Mouse (Mus musculus) right cerebral cortex, postnatal 14 days (tissue): ENCODE data around the gene Wfdc12.
A peak's percentile ranks its signal among the peaks of the same experiment; 100 is the strongest.

ENCODE experiments used
- DNase-seq: peaks from one replicate; pipeline ENCODE4 v3.0.0; 2022

Wfdc12 gene

DNA sequence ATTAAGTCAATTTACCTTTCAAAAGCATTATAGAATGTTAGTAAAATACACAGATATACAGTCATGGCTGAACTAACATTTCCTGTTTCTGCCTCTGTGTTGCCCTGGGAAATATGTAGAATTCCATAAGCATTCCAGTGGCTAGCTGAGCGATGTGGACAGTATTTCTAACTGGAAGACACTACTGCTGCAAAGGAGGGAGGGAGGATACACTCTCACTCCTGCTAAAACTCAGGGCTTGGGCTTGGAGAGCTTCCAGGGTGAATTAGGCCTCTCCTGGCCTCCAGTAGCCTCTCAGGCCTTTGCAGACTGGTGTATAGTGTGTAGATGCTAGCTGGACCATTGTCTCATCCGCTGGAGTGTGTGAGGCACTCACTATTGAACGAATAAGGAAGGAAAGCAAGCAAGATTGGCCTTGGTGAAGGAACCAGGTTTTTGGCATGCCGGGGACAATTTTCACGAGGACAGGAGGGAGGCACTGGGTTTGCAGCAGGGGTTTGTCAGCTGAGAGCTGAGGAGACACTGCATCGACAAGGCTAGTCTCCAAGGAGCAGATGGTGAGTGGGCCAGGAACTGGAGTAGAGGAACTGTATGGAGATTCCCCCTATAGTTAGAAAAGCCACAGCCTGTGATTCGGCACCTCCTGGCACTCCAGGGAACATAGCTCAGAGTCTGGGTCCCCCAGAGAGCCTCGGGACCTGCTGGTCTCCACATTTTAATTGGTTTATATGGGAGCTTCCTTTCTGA, 15.6 kb downstream of the Wfdc12 start:
- peak; percentile 60 for DNase-seq

DNA sequence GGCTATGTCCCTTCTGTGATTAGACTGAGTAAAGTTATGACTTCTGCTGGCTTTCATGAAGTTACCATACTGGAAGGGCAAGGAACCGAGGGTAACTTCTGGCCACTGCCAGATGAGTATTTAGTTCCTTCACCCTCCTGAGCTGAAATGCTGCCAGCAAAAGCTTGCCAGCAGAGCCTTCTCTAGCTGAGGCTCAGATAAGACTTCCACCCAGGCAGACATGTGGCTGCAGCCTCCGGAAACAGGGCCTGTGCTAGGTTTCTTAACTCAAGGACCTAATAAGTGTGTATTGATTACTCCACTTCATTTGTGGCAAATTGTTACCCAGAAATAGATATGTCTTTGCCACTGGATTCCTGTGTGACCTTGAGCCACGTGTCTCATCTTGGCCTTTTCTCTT, 17.0 kb downstream of the Wfdc12 start:
- no peak for DNase-seq

DNA sequence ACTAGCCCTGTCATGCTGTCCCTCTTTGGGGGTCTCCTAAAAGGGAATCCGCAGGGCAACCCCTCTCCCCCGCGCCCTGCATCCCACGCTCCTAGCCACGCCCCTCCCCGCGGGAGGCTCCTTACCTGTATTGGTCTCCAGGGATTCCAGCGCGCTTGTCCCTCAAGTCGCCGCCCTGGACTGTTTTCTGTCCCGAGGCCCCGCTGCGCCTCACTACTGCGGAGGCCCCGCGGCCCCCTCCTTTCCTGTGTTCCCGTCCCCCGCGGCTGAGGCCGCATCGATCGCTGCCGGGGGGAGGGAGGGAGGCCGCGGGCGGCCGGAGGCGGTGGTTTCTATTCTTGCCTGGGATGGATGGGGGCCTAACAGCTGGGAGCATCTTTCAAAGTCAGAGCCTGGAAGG, 19.5 kb downstream of the Wfdc12 start, which contains the start of gene Kcns1:
Gene Kcns1 (minus strand): TSS at position 212 of the 400 bp plus-strand sequence.
- peak; percentile 16 for DNase-seq

GRCm38 (mm10) chr2:164170326-164170725, 20.1 kb downstream of the Wfdc12 start:
- no peak for DNase-seq

- DNase-seq, result peak; percentile 61
Measured at GRCm38 (mm10) chr2:164168571-164168946, 21.8 kb downstream of the Wfdc12 start.

DNA sequence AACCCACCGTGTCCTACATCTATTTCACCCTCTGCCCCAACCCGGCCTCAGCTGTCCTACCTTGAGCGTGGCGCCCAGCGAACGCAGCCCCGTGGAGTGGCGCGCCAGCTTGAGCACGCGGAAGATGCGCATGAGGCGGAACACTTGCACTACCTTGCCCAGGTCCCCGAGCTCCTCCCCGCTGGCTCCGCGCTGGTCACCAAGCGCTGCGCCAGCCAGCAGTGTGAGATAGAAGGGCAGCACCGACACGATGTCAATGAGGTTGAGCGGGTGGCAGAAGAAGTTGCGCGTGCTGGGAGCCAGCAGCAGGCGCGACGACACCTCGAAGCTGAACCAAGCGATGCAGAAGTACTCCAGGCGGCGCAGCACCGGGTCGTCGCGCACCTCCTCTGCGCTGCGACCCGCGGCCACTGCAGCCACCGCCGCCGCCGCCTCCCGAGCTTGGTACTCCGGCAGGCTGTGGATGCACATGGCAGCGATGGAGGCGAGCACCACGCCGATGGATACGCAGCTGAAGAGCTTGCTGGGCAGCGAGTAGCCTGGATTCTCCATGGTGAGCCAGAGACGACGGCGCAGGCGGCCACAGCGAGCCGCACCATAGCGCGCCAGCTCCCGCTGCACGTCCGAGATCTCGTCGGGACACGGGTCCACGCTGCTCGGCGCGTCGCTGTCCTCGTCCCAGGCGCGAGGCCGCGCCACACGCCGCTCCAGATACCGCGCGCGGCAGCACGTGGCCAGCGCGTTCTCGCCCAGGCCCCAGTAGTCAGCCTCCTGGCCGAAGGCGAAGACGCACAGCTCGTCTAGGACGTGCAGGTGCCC, 22.4 kb downstream of the Wfdc12 start:
- DNase-seq, result peak; percentile 28

- DNase-seq, result no peak
Measured at GRCm38 (mm10) chr2:164164941-164165340, 25.5 kb downstream of the Wfdc12 start.

DNA sequence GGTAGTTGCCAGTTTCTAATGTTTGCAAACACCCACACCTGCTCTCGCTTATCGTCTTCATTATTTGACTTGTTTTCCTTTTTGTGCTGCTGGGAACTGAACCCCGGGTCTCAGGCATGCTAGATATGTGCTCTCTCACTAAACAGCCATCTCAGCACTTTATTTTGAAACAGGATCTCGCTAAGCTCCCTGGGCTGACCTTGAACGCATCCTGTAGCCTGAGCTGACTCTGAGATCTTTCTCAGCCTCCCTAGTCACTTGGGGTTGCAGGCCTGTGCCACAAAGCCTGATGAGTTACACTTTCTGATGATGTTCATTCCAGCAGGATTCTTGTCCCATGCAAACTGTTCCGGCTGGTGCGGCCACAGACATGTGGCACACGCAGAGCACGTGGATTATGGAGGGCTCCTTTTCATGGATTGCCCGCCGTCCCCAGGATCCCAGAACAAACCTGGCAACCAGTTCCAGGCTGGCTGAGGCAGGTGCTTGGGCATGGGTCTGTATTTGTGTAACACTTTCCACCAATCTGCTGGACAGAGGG, 28.8 kb downstream of the Wfdc12 start:
- DNase-seq, result no peak

DNA sequence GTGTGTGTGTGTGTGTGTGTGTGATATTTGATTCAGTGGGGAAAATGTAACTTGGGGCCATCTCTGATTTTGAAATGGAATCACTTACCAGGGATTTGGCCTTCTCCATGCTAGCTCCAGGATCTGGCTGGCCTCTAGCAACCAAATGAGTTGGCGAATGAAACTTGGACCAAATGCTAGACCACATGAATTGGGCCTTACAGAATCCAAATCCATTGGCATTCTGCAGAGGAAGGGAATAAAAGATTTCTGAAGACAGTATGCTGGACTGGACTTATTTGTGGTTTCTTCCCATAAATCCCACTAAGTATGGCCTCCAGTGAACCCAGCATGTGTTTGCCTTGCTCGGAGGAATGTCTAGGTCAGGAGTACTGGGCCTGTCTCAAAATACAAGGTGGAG, 31.6 kb downstream of the Wfdc12 start:
- DNase-seq, result no peak

- no peak for DNase-seq
Measured at GRCm38 (mm10) chr2:164156158-164156557, 34.2 kb downstream of the Wfdc12 start.

- no peak for DNase-seq
Measured at GRCm38 (mm10) chr2:164154007-164154406, 36.4 kb downstream of the Wfdc12 start.

GRCm38 (mm10) chr2:164152341-164152740, 38.1 kb downstream of the Wfdc12 start:
- DNase-seq, result no peak

- DNase-seq, result no peak
Measured at GRCm38 (mm10) chr2:164150086-164150760, 40.2 kb downstream of the Wfdc12 start.

DNA sequence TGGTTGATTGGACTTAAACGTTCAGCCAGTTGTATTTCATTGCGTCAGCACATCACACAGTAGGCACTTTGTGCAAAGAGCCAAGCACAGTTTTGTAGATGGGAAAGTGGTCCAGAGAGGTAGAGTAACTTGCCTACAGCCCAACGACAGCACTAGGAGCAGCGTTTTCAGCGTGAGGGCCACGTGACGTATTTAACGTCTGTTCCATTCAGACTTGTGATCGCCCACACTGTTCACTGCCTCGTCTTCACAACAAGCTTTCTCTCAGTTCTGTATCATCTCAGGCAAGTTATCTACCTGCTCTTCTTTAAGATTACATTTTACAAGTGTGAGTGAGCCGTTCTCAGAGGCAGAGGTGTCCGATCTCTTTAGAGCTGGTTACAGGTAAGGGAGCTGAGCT, 43.9 kb downstream of the Wfdc12 start:
- no peak for DNase-seq

- DNase-seq, result no peak
Measured at GRCm38 (mm10) chr2:164144541-164144940, 45.9 kb downstream of the Wfdc12 start.

GRCm38 (mm10) chr2:164144025-164144424, 46.4 kb downstream of the Wfdc12 start:
- no peak for DNase-seq

GRCm38 (mm10) chr2:164142021-164142420, 48.4 kb downstream of the Wfdc12 start:
- peak; percentile 42 for DNase-seq
